Mouse (Mus musculus) hindbrain, embryonic 16.5 days (tissue): ENCODE results near the gene Tango6. TPM values are rescaled to one million over a fixed set of nuclear protein-coding genes. Genes with fewer than 3 reads are reported as not detected.
A peak's percentile ranks its signal among the peaks of the same experiment; 100 is the strongest.

Source experiments
- ATAC-seq: fragments of 200-750 bp; cut with Nextera tagmentation; 2 replicates; pipeline ENCODE4 v1.8.0; 2017; ENCODE audit warnings: moderate TSS enrichment, moderate library complexity
- H3K27ac ChIP-seq: fragments of 300-500 bp; sonication (generic); 2 replicates; pipeline ENCODE4 v1.5.1; 2014; ENCODE audit warnings: low read depth, mild to moderate bottlenecking, control low read depth, low read length, moderate library complexity
- H3K27me3 ChIP-seq: fragments of 300-500 bp; sonication (generic); replicated peaks from 2 replicates; pipeline ENCODE4 v1.6.1; 2014; ENCODE audit warnings: low read length; ENCODE audit not compliant: control insufficient read depth, insufficient read depth
- H3K36me3 ChIP-seq: fragments of 300-500 bp; sonication (generic); 2 replicates; pipeline ENCODE4 v1.6.1; 2014; ENCODE audit warnings: mild to moderate bottlenecking, low read length, moderate library complexity, mixed read lengths; ENCODE audit not compliant: control insufficient read depth, insufficient read depth
- H3K4me1 ChIP-seq: fragments of 300-500 bp; sonication (generic); 2 replicates; pipeline ENCODE4 v1.6.1; 2014; ENCODE audit warnings: low read depth, low read length; ENCODE audit not compliant: control insufficient read depth, insufficient read depth
- H3K4me2 ChIP-seq: fragments of 300-500 bp; sonication (generic); 2 replicates; pipeline ENCODE4 v1.6.1; 2014; ENCODE audit warnings: mild to moderate bottlenecking, low read length, control low read depth, moderate library complexity
- H3K4me3 ChIP-seq: fragments of 300-500 bp; sonication (generic); 2 replicates; pipeline ENCODE4 v1.5.1; 2014; ENCODE audit warnings: mild to moderate bottlenecking, low read length, control low read depth, moderate library complexity
- H3K9ac ChIP-seq: fragments of 300-500 bp; sonication (generic); 2 replicates; pipeline ENCODE4 v1.6.1; 2014; ENCODE audit warnings: low read depth, mild to moderate bottlenecking, control low read depth, low read length, moderate library complexity
- H3K9me3 ChIP-seq: fragments of 300-500 bp; sonication (generic); 2 replicates; pipeline ENCODE4 v1.6.1; 2014; ENCODE audit warnings: mild to moderate bottlenecking, low read length, moderate library complexity; ENCODE audit not compliant: control insufficient read depth
- WGBS: fragments of 180-500 bp; shearing (Covaris S2); extraction: QIAGEN DNeasy Blood & Tissue Kit; methylation state at CpG from one replicate; pipeline ENCODE4 v1.1.7; 2014; 5-methylcytosine and 5-hydroxymethylcytosine counted together
- polyA plus RNA-seq: library from polyadenylated mRNA; unstranded; fragments of >200 nt; fragmentation: Nextera tagmentation; extraction: Ambion mirVana; gene quantifications from 2 replicates; pipeline ENCODE4 v1.2.1, GENCODE M21; 2015

The Tango6 gene
- polyA plus RNA-seq, 1 experiment from 2014 or later = 5.9 TPM

- no peaks in the 10 kb centered on the region for H3K9me3 ChIP-seq
- H3K4me3 ChIP-seq = no peak overlapping the region
- WGBS = 23% methylated on average over 1 of the region's 1 CpGs
- no peak overlapping the region for H3K9ac ChIP-seq
- peak overlapping the region; percentile 13; the same call in 1 of the 2 replicates for H3K27ac ChIP-seq
- H3K27me3 ChIP-seq = no peaks in the 10 kb centered on the region
- ATAC-seq = no peak
- H3K4me1 ChIP-seq = peaks cover 5% of the 10 kb centered on the region
- no peak overlapping the region; the same call in 1 of the 2 replicates for H3K4me2 ChIP-seq
- H3K36me3 ChIP-seq = no peaks in the 10 kb centered on the region
Observed at GRCm38 (mm10) chr8:106727889-106728288, 45.0 kb downstream of the Tango6 start.

GRCm38 (mm10) chr8:106732921-106733320, 50.1 kb downstream of the Tango6 start:
- Histone ChIP-seq H3K9ac (no peak overlapping the region), H3K4me1 (no peaks in the 10 kb centered on the region), H3K27me3 (no peaks in the 10 kb centered on the region), H3K27ac (no peak overlapping the region), H3K9me3 (no peaks in the 10 kb centered on the region), H3K4me2 (no peak overlapping the region), H3K36me3 (no peaks in the 10 kb centered on the region), H3K4me3 (no peak overlapping the region)
- ATAC-seq = no peak
- WGBS = 44% methylated on average over 5 of the region's 5 CpGs

GRCm38 (mm10) chr8:106733703-106734102, 50.8 kb downstream of the Tango6 start:
- WGBS = 72% methylated on average over 3 of the region's 3 CpGs
- ATAC-seq = no peak

GRCm38 (mm10) chr8:106734222-106734621, 51.4 kb downstream of the Tango6 start:
- no peak overlapping the region for H3K4me2 ChIP-seq
- no peaks in the 10 kb centered on the region for H3K27me3 ChIP-seq
- H3K9me3 ChIP-seq = no peaks in the 10 kb centered on the region
- no peak overlapping the region for H3K27ac ChIP-seq
- no peaks in the 10 kb centered on the region; the same call in 1 of the 2 replicates for H3K36me3 ChIP-seq
- H3K9ac ChIP-seq = no peak overlapping the region
- H3K4me1 ChIP-seq = no peaks in the 10 kb centered on the region
- no peak for ATAC-seq
- no peak overlapping the region for H3K4me3 ChIP-seq

More at GRCm38 (mm10) chr8:106733703-106734102, 50.8 kb downstream of the Tango6 start:
- no peaks in the 10 kb centered on the region for H3K27me3 ChIP-seq
- H3K27ac ChIP-seq = no peak overlapping the region
- H3K36me3 ChIP-seq = no peaks in the 10 kb centered on the region
- H3K9me3 ChIP-seq = no peaks in the 10 kb centered on the region
- H3K4me2 ChIP-seq = no peak overlapping the region
- H3K9ac ChIP-seq = no peak overlapping the region
- no peaks in the 10 kb centered on the region for H3K4me1 ChIP-seq
- H3K4me3 ChIP-seq = no peak overlapping the region

- no peaks in the 10 kb centered on the region; the same call in 1 of the 2 replicates for H3K36me3 ChIP-seq
- no peaks in the 10 kb centered on the region for H3K4me1 ChIP-seq
- no peaks in the 10 kb centered on the region for H3K27me3 ChIP-seq
- no peak for ATAC-seq
- no peak overlapping the region for H3K4me3 ChIP-seq
- no peak overlapping the region for H3K9ac ChIP-seq
- H3K4me2 ChIP-seq = no peak overlapping the region
- no peak overlapping the region for H3K27ac ChIP-seq
- H3K9me3 ChIP-seq = no peaks in the 10 kb centered on the region
- 86% methylated on average over 13 of the region's 13 CpGs for WGBS
Observed at GRCm38 (mm10) chr8:106736861-106737662, 54.2 kb downstream of the Tango6 start.

- no peak overlapping the region for H3K27ac ChIP-seq
- no peaks in the 10 kb centered on the region for H3K27me3 ChIP-seq
- H3K4me3 ChIP-seq = no peak overlapping the region
- WGBS = 93% methylated on average over 2 of the region's 2 CpGs
- no peaks in the 10 kb centered on the region for H3K9me3 ChIP-seq
- no peaks in the 10 kb centered on the region; the same call in 1 of the 2 replicates for H3K36me3 ChIP-seq
- no peak overlapping the region for H3K4me2 ChIP-seq
- ATAC-seq = no peak
- H3K9ac ChIP-seq = no peak overlapping the region
- no peaks in the 10 kb centered on the region for H3K4me1 ChIP-seq
Observed at GRCm38 (mm10) chr8:106737846-106738245, 55.0 kb downstream of the Tango6 start.

- Histone ChIP-seq H3K36me3 (peaks cover 2% of the 10 kb centered on the region), H3K4me1 (no peaks in the 10 kb centered on the region), H3K4me2 (no peak overlapping the region), H3K4me3 (no peak overlapping the region), H3K9ac (no peak overlapping the region), H3K27ac (no peak overlapping the region), H3K27me3 (no peaks in the 10 kb centered on the region), H3K9me3 (no peaks in the 10 kb centered on the region)
- 95% methylated on average over 10 of the region's 10 CpGs for WGBS
- ATAC-seq = no peak
Observed at GRCm38 (mm10) chr8:106742321-106742720, 59.5 kb downstream of the Tango6 start.

- Histone ChIP-seq H3K4me2 (no peak overlapping the region), H3K9ac (no peak overlapping the region), H3K27me3 (no peaks in the 10 kb centered on the region), H3K27ac (no peak overlapping the region), H3K9me3 (no peaks in the 10 kb centered on the region), H3K36me3 (peaks cover 2% of the 10 kb centered on the region), H3K4me1 (no peaks in the 10 kb centered on the region), H3K4me3 (no peak overlapping the region)
- ATAC-seq = no peak
- WGBS = 88% methylated on average over 1 of the region's 1 CpGs
Observed at GRCm38 (mm10) chr8:106743361-106743760, 60.5 kb downstream of the Tango6 start.

DNA sequence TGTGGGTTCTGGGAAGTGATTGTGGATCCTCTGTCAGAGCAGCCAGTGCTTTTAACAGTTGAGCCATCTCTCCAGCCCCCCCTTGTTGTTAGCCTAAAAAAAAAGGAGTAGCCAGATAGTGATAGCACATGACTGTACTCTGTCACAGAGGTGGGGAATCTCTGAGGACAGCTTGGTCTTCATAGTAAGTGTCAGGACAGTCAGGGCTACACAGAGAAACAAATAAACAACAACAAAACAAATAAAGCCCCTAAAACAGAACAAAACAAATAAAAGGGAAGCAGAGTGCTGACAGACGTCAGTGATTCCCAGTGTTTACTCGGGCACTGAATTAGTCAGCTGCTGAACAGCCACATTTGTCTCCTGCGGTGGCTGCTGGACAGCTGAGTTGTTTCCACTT, 70.6 kb downstream of the Tango6 start:
- no peaks in the 10 kb centered on the region for H3K27me3 ChIP-seq
- no peak for ATAC-seq
- no peaks in the 10 kb centered on the region for H3K4me1 ChIP-seq
- no peak overlapping the region for H3K9ac ChIP-seq
- no peaks in the 10 kb centered on the region for H3K9me3 ChIP-seq
- H3K27ac ChIP-seq = no peak overlapping the region
- 63% methylated on average over 3 of the region's 3 CpGs for WGBS
- H3K4me2 ChIP-seq = no peak overlapping the region
- no peak overlapping the region for H3K4me3 ChIP-seq
- no peaks in the 10 kb centered on the region for H3K36me3 ChIP-seq
